Comparison of ENCODE assay signal across 8 mouse cellular contexts in genomic region chr15:78571554-78572269, GRCm38 (mm10). TPM values are rescaled to one million over a fixed set of nuclear protein-coding genes. Genes with fewer than 3 reads are reported as not detected.
DNase-seq lines count a peak whose midpoint lies in the region; ATAC-seq lines count a peak whose summit lies in the region.

No protein-coding gene starts in this region.

- H3K27ac ChIP-seq in forebrain, embryonic 11.5 days (ENCODE audit: low read depth, low read length), result no peak overlapping the region

- peak; percentile 84 for DNase-seq in CD4-positive, CD25-positive, alpha-beta regulatory T cell, adult 2 months (ENCODE audit: low read depth, low spot score)
- peak; percentile 70 for DNase-seq in c-Kit-positive CD71-negative TER-119-negative erythroid progenitor cells, embryonic 14.5 days (ENCODE audit: low read depth)
- DNase-seq in liver, result peak; percentile 87
- peak; percentile 80 to 86 for DNase-seq in natural killer cell, adult 2 months (ENCODE audit: low spot score in 2 of 2)
- no peak for DNase-seq in cerebellum, adult 18-20 months
- no peak for DNase-seq in retina, embryonic 14.5 days (ENCODE audit: low spot score)
- no peak for DNase-seq in forebrain, embryonic 11.5 days (ENCODE audit: low spot score)
- DNase-seq in right cerebral cortex, postnatal 36 days (ENCODE audit: low spot score in 2 of 2), result no peak

- no peaks in the 10 kb centered on the region for H3K27me3 ChIP-seq in forebrain, embryonic 11.5 days (ENCODE audit: control insufficient read depth, insufficient read depth, low read length)

- WGBS in forebrain, embryonic 11.5 days, result 76% methylated on average over 16 of the region's 16 CpGs

- H3K36me3 ChIP-seq in forebrain, embryonic 11.5 days (ENCODE audit: control insufficient read depth, insufficient read depth, low read length), result no peaks in the 10 kb centered on the region

- H3K4me1 ChIP-seq in forebrain, embryonic 11.5 days (replicated peaks; ENCODE audit: control insufficient read depth, insufficient read depth, low read length), result no peaks in the 10 kb centered on the region

- H3K9me3 ChIP-seq in forebrain, embryonic 11.5 days (ENCODE audit: control insufficient read depth, low read length), result no peaks in the 10 kb centered on the region

- no peak overlapping the region for H3K4me3 ChIP-seq in forebrain, embryonic 11.5 days (ENCODE audit: low read depth, low read length)

- H3K9ac ChIP-seq in forebrain, embryonic 11.5 days (ENCODE audit: low read length), result no peak overlapping the region

- ATAC-seq in forebrain, embryonic 11.5 days (replicated peaks; ENCODE audit: low FRiP score), result no peak

- no peak overlapping the region for H3K4me2 ChIP-seq in forebrain, embryonic 11.5 days (ENCODE audit: low read depth, low read length, severe bottlenecking)

RNA-seq across cellular contexts. Expression of gene Rac2, which starts 0.9 kb away (rescaled TPM):
- polyA plus RNA-seq in forebrain, embryonic 11.5 days (2014; fragmentation: Nextera tagmentation; extraction: Ambion mirVana), result 5.7 and 9.4 TPM in 2 replicates

RNA-seq across cellular contexts. Expression of gene Cyth4, which starts 25.1 kb away (rescaled TPM):
- 1.9 and 2.0 TPM in 2 replicates for polyA plus RNA-seq in forebrain, embryonic 11.5 days (2014; fragmentation: Nextera tagmentation; extraction: Ambion mirVana)

RNA-seq across cellular contexts. Expression of gene Sstr3, which starts 27.2 kb away (rescaled TPM):
- polyA plus RNA-seq in forebrain, embryonic 11.5 days (2014; fragmentation: Nextera tagmentation; extraction: Ambion mirVana), result 0.09 TPM in 1 of 2 replicates, not detected in the other

RNA-seq across cellular contexts. Expression of gene C1qtnf6, which starts 40.5 kb away (rescaled TPM):
- 10.0 and 12.1 TPM in 2 replicates for polyA plus RNA-seq in forebrain, embryonic 11.5 days (2014; fragmentation: Nextera tagmentation; extraction: Ambion mirVana)

Comparison
In these comparisons a context has a peak if more than half of its experiments do, and no peak if none do; other contexts are left out.
1. DNase-seq: peak in CD4-positive, CD25-positive, alpha-beta regulatory T cell, adult 2 months (single experiment), c-Kit-positive CD71-negative TER-119-negative erythroid progenitor cells, embryonic 14.5 days (single experiment), liver (single experiment) and natural killer cell, adult 2 months (2 of 2); none in cerebellum, adult 18-20 months (0 of 2), retina, embryonic 14.5 days (single experiment), forebrain, embryonic 11.5 days (single experiment) and right cerebral cortex, postnatal 36 days (0 of 2).